Mouse (Mus musculus) naive thymus-derived CD4-positive, alpha-beta T cell, adult 5 months (primary cell): ENCODE data around the gene Ttc30a2. TPM values are rescaled to one million over a fixed set of nuclear protein-coding genes. Genes with fewer than 3 reads are reported as not detected.

Experiments used
- polyA plus RNA-seq: library from polyadenylated mRNA; unstranded; fragments of 100-300 nt; shearing (Covaris generic); gene quantifications from one replicate; pipeline ENCODE4 v1.2.1, GENCODE M21; 2017

The Ttc30a2 gene
- not detected for polyA plus RNA-seq

DNA sequence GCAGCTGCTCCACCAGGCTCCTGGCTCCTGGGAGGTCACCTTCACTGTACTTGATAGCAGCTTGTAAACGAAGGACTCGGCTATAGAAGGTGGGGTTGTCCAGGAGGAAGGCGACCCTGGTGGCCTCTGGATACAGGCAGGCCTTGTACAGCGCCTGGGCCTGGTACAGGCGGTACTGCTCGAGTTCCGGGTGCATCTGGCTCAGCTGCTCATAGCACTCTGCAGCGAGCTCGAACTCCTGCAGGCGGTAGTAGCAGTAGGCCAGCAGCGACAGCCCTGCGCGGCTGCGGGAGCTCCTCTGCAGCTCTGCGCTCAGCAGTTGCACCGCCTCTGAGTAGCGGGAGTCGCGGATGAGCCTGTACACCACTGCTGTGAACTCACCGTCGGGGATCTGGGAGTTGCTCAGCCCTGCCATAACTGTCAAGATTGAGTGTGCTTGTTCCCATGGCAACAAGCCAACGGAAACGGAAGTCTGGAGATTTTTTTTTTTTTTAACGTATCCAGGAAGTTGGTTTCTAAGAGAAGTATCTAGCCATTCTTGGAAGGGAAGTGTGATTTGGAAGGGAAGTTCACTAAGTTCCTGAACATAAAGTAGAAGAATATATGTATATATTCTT is at the start of gene Ttc30a2:
TSS of gene Ttc30a2 (minus strand) at position 419 of the 617 bp plus-strand sequence.

DNA sequence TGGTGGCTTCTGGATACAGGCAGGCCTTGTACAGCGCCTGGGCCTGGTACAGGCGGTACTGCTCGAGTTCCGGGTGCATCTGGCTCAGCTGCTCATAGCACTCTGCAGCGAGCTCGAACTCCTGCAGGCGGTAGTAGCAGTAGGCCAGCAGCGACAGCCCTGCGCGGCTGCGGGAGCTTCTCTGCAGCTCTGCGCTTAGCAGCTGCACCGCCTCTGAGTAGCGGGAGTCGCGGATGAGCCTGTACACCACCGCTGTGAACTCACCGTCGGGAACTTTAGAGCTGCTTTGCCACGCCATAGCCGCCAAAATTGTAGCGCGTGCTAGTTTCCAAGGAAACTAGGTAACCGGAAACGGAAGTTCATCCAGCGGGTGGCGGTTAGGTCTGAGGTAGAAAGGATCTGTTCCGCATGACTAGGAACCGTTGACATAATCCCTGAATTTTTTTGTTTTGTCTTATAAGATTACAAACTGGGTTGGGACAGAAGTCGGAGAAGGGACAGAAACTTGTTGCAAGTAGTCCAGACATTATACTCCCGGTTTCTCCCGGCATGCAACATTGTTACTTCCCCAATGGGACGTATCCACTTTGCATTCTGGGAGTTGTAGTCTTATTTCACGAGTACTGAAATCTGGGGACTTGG is 3.6 kb upstream of the Ttc30a2 start, which contains the start of gene Ttc30a1:
TSS of gene Ttc30a1 (minus strand) at position 528 of the 642 bp plus-strand sequence.

DNA sequence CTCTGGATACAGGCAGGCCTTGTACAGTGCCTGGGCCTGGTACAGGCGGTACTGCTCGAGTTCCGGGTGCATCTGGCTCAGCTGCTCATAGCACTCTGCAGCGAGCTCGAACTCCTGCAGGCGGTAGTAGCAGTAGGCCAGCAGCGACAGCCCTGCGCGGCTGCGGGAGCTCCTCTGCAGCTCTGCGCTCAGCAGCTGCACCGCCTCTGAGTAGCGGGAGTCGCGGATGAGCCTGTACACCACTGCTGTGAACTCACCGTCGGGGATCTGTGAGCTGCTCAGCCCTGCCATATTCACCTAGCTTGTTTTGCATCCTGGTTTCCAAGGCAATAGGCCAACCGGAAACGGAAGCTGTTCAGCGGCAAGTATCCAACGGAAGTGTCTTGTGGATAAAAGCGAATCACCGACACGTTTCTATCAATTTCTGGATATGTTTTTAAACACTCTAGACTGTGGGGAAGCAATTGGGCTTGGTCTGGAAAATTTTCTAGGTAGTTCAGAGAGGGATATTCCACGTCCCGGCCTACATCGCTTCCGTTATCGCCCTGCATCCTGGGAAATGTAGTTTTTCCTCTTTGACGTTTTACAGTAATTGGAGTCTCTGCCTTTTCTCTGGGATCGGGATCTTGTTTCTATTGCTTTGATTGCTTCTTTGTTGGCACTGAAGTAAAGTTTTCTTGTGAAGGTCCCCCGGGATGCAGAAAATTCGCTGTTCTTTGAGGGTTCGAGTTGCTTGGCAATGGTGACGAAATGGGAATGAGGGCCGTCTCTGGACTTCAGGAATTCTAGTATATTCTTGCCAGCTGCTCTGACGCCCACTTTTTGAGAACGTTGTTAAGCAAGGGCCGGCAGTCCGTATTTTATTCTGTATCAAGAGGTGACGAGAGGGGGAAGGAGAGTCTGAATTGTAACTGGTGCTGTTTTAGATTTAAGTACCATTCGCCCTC is 39.6 kb downstream of the Ttc30a2 start, which contains the start of gene Ttc30b:
TSS of gene Ttc30b (minus strand) at position 469 of the 947 bp plus-strand sequence.

Other genes starting within 250 kb of the Ttc30a2 start
- 72.7 TPM for gene Agps, start 146.0 kb downstream of the Ttc30a2 start, polyA plus RNA-seq
- not detected for gene Ttc30b, start 39.6 kb downstream of the Ttc30a2 start, polyA plus RNA-seq
- gene Ttc30a1, start 3.8 kb upstream of the Ttc30a2 start, polyA plus RNA-seq, result 0.09 TPM